Mouse (Mus musculus): ENCODE measurements around the gene Hist1h2bg. TPM values are rescaled to one million over a fixed set of nuclear protein-coding genes. Genes with fewer than 3 reads are reported as not detected.
A peak's percentile ranks its signal among the peaks of the same experiment; 100 is the strongest.
"Not testable (repeated sequence)": the region's sequence is repeated elsewhere in the genome, so short reads cannot be mapped to it uniquely, and the experiment has no call there.

Hist1h2bg gene
- total RNA-seq, 2 experiments from 2014 or later, result 624 to 645 TPM

DNA sequence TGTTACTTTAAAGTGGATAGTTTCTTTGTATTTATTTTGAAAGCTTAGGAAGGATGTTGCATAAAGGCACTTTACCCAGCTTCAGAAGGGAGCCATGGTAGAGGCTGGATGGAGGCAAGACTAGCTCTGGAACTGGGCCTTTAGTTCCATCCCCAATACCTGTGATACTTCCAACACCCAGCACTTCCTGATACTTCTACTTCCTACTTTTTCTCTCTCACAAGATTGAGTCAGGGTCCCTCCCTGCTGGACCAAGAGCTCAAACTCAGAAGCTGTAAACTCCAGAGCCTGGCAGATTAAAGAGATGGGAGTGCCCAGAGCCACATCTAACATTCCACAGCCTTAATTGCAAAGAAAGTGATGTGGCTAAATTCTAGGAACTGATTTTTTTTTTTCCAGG lies 13.1 kb downstream of the Hist1h2bg start:
- no peak for DNase-seq

DNA sequence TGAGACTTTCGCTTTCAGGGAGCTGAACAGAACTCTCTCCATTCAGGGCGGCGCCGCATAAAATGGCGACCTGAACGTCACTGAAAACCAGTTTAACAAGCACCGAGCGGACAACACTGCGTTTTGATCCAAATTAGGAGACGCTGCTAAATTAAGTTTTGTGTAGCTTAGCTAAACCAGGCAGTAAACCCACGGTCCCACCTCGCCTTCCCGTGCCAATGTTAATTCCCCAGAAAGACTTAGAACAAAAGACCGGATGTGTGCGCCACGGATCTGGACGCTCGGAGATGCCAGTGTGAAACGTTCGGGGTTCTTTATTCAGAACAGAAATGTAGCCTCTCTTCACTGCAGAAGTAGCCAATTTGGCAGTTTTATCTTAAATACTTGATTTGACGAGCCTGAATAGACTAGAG lies 13.8 kb downstream of the Hist1h2bg start:
- peak; percentile 76 for DNase-seq

DNA sequence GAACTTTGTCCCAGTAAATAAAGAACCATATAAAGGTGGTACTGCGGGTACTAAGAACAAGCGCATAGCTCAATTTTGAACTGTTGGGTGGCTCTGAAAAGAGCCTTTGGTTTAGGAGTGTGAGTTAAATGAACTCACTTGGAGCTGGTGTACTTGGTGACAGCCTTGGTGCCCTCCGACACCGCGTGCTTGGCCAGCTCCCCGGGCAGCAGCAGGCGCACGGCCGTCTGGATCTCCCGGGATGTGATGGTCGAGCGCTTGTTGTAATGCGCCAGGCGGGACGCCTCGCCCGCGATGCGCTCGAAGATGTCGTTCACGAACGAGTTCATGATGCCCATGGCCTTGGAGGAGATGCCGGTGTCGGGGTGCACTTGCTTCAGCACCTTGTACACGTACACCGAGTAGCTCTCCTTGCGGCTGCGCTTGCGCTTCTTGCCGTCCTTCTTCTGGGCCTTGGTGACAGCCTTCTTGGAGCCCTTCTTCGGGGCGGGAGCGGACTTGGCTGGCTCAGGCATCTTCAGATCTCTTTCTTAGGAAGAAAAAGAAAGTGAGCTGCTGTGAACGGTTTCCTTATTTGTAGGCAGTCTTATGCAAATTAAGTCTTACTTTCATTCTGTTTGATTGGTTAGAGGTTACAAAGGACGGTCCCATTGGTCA lies 14.4 kb downstream of the Hist1h2bg start:
- peak; percentile 66 for DNase-seq

DNA sequence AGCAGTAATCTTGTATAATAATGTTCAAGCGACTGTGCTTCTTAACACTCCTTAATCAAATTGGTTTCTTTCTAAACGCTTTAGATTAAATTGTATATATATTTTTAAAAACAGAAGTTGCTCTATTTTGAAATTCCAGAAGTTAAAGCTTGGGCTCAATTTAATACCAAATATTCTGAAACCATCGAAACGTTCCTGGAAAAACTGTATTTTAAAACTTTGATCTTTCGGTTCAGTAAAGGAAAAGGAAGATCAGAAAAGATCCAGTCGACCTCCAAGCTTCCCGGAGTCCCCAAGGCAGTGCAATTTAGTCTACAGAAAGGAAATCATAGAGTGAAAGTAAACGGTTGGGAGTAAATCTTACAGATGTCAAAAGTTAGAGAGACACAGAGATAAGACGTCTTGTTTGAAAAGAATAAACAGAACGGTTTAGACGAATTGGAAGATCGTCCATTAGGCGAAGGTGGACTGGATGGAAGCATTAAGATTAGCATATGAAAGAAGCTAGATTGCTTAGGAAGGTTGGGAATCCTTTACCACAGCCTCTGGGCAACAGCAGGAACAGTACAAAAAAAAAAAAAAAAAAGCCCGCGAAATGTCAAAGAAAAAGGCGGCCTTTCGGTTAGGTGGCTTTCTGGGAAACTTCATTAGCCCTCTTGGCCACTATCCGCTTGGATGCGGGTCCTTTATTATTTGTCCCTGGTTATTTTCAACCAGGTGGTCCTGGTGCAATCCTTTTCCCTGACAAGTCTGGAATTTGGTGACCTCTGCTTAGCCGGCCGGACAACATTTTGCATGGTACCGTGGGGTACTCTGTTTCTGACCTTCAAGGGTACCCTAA lies 15.1 kb downstream of the Hist1h2bg start:
- DNase-seq, result no peak

DNA sequence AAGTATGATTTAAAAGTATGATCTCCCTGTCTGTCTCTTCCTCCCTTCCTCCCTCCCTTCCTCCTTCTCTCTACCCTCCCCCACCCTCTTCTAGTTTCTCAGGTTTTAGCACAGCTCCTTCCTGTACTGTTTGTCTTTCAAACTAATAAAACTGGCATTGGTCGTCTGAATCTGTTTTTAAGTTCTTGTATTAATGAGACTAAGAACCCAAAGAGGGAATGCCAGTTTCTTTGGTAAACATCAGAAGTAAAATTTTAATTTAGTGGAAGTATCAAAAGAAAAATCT lies 15.7 kb downstream of the Hist1h2bg start:
- DNase-seq, result no peak

DNA sequence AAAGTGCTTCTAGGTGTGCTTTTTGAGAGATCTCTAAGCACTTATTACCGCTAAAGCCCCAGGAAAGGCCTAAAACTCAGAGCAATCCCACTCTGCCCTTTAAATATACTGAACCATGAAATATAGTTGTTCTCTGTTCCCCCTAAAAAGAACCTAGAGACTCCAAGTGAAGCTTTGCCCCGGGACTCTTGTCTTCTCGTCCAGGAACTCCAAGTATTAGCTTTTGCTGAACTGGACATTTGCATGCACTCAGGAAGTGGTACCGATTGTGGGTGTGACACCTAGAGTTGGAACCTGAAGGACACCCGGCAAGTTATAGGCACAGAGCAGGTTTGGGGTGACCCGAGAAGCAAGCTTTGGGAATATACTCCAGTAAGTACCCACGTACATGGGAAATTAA lies 20.0 kb downstream of the Hist1h2bg start:
- no peak for DNase-seq

DNA sequence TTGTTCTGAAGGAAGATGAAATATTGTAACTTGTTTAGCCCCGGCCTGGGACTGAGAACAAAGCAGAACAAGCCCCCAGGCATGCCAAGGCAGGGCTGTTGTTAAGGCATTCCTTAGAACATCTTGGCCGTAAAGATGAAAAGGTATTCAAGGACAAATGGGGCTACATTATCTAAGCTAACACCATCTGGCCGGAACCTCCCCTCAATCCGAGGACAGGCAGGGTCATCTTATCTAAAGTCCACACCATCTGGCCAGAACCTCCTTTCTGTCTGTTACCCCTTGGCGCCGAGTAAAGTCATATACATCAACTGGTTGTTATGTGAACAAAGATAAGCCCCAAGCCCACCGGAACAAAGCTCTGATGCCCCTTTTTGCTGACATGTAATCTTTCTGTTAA lies 20.7 kb downstream of the Hist1h2bg start:
- not testable (repeated sequence) for DNase-seq

DNA sequence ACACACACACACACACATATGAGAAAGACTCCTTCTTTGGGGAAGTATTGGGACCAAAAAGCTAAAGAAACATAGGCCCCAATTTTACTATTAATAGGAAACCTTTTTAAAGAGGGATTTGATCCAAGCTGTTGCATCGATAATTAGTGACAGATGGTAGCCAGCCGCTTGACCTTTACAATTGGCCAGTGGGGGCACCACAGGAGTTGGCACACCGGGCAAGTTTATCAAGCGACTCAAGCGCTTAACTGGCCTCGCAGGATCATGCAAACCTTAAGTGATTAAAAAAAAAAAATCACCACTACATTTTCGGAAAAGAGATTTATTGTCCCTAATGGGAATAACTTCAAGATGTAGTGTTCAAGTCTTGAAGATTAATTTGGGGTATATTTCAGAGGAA lies 21.4 kb downstream of the Hist1h2bg start:
- DNase-seq, result no peak

DNA sequence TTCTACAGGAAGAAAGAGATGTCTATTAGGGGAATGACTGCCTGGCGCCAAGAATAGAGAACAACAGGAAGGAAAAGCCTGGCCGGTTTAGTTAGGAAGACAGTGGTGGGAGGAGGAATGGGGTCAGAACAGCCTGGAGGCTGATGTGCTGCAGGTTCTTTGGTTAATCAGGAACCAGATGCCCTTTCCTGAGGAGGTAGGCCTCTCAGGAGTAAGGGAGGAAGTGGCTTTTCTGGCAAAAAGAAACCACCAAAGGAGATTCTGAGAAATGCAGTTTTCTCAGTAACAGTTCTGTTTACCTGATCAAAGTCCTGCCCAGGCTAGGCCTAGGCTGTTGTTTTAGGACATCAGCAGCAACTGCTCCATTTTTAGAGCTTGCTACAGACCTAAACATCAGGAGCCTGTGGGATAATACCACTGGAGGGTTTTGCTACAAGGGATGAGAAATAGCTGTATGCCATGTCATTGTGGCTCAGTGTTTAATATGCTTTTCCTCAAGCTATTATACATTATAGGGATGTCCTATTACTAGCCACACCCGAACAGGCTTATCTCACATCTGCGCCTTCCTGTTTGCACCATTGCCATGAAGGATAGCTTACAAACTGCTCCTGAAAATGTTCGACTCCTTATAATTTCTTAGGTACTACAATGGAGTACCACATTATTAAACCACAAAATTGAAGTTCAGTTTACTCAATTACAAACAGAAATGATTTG lies 22.0 kb downstream of the Hist1h2bg start:
- peak; percentile 6 for DNase-seq

DNA sequence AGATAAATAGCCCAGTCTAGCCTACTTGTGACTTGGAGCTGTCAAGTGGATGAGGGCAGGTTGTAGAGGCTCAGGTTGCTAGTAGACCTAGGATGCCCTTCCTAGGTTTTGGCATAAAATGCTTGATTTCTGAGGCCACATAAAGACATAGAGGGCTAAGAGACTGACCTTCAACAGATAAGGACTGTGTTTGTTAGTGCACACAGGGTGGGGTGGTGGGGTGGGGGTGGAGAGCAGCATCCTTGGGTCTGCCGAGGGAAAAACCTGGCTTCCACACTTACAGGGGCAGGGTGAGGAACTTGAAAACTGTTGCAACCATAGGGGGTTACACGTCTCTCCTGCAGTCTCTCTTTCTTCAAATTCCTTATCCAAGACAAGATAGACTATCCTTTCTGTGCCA lies 24.0 kb downstream of the Hist1h2bg start:
- DNase-seq, result no peak

DNA sequence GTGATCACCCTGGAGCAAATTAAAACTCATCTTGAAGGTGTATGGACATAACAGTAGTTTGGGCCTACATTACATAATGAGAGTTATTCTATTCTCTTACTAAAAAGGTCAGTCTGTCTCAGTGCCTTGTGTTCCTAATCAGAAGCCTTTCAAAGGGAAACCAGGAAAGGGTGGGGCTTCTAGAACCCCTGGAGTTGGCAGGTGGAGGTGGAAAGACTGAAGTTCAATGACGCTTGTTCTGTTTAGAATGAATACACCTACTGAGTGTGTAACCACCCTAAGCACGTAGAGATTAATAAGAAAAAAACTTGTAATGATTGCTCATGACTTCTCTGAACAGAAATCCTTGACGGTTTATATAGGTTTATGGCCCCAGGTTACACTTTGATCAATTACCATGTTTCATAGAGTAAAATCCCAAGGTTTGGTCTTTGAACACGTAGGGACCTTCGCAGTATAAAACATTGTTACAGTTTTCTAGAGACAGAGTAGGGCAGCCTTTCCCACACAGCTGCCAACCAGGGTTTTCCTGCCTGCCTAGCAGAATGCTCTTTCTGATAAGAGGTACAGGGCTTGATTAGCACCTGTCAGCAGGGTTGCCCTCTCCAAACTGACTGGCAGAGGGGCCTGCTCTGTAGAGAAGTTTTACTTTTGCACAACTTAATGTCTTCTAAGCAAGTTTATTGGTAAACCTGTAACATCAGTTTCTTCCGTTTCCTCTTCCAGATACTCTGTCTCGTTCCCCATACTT lies 24.6 kb downstream of the Hist1h2bg start:
- no peak for DNase-seq

DNA sequence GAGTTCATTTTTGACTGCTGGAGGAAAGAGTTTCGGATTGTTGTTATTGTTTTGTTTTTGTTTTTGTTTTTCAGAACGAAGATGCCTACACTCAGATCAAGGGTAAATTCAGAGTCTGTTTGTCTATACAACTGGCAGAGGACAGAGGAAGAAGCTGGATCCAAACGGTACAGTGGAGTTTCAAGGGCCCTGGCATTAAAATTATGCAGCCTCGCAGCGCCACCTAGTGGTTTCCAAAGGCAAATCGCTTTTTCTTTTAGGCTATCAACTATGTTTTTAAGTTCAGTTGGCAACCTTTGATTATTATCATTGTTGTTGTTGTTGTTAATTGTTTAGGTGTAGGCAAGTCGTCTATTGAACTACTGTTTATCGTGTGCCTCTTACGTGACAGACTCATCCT lies 26.8 kb downstream of the Hist1h2bg start:
- peak; percentile 87 for DNase-seq

DNA sequence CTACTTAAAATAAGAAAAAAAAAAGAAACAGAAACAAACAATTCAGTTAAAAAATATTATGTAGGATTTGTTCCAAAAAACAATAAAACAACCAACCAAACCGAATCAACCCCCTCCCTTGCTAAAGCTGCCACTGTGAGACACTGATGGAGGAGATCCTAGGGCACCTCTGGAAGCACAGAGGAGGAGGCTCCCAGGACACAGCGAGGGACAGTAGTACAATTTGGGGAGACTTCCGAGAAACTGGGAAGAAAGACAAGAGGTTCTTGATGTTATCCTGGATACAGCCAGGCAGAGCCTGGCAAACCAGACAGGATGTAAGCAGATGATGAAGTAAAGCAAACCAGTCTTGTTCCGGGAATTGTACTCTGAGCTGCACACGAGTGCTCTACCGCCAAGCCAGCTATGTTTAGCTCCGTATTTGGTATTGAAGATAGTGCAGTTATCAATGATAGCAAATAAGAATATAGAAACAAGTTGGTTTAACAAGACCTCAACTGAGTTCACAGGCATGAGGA lies 32.0 kb downstream of the Hist1h2bg start:
- no peak for DNase-seq

DNA sequence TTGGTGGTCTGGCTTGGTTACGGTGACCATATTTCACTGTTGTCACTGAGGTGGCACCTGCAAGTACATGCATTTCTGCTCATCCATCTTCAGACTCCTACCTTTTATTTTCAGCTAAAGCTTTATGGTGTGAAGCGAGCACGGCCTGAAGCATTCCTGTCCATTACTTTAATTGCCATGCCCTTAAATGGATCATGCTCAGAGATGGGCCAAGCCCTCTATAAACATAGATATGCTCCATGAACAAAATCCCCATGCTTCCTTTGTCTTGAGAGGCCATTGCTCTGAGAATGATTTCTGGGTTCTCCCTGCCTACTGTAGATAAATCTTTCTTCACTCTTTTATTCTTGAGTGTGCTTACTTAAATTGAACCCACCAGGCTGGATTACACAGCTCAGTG lies 33.3 kb downstream of the Hist1h2bg start:
- DNase-seq, result no peak

DNA sequence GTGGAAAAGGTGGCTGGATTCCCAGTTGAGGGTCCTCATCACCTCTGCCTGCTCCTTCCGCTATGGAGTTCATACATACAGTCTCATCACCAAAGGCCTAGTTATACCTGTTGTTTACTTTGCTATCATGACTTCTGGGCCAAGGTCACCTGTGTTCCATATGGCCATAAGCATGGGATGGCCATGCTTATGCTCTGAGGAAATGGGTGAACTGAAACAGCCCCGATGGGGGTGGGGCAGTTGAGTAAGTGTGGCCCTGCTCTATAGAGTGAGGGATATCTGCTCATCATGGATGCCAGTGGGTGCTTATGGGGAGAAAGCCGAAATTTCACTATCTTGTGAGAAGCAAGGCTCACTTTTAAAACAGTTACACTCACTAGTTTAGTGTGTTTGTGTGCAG lies 33.9 kb downstream of the Hist1h2bg start:
- no peak for DNase-seq

DNA sequence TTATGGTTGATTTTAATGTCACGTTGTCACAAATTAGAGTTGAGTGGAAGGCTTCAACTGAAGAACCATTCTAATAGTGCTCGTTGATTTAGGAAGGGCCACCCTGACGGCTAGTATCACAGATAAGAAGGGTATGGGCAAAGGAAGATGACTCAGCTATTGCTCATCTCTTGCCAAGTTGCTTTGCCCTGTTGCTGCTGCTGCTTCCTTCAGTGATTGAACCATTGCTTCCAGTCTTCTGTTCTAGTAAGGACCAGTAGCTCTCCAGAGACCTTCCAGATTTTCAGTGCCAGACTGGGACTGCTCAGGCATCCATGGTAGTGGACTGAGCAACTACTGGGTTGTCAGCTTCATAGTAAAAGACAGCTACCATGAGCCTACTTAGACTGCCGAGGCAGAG lies 38.0 kb downstream of the Hist1h2bg start:
- no peak for DNase-seq

DNA sequence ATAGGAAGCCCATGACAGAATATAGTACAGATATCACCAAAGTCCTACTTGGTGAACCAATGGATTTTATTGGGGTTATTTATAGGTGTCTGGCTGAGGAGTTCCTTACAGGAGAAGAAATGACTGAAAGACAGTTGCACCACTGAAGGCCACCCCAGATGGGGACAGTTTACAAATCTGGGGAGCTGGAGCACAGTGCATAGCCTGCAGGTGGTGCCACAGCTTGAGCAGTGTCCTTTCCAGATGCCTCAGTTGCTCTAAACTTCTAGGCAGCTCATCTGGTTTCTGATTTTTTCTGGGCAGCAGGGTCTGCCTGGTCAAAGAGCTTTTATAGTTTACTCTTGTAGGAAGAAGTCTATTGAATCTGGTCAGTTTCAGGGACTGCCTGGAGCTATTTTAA lies 38.6 kb downstream of the Hist1h2bg start:
- no peak for DNase-seq

DNA sequence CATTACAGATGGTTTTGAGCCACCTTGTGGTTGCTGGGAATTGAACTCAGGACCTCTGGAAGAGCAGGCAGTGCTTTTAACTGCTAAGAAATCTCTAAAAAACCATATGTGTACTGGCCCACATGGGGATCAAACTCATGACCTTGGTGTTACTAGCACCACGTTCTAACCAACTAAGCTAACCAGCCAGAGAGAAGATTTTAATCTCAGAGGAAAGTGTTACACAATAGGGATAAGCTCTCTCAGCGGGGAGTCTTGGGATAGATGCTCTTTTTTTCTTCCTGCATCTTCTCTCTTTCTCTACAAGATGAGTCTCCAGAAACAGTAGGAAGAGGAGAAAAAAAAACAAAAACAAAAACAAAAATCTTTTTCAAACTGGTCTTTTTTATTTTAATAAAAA lies 39.2 kb downstream of the Hist1h2bg start:
- DNase-seq, result no peak

DNA sequence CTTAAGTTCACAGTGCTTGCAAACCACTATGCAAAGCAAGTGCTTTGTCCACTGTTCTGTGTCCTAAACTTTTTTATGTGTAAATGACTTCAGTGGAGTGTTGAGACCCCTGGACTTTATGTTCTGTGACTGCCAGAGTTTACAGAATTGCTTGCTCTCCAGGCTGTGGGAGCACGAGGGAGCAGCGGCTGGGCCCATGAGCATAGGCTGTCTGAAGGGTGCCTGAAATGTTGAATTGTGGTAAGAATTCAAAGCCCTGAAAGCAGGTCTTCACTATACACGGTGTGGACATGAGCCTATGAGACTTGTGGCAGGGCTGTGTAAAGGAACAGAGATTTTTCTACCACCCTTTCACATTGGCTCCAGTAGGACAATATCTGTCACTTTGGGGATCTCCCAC lies 40.4 kb downstream of the Hist1h2bg start:
- DNase-seq, result no peak

DNA sequence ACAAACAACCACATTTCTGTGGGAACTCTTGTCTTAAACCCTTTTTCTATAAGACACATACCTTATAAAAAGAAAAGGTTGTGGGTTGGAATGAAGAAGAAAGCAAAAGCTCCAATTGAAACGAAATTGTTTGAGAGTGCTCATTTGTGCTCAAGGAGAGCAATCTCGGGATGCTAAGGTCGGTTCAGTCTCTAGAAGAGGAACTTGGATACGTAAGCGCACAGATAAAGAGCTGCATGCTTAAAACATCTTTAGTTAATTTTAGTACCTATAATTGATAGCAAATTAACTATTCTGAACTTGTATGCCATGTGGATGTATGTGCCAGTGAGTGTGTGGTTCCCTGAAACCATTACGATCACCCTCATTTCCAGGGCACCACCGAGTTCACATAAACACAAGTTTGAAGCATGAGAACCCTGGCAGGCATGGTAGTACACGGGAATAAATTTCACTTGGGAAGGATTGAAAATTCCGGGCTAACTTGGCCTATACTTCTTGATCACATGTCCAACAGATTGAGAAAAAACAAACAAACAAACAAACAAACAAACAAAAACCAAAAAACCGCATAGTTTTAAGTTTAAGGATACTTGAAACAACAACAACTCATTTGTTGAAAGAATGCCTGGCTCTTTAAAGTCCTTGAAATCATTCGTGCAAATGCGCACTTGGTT lies 49.0 kb downstream of the Hist1h2bg start:
- no peak for DNase-seq

DNA sequence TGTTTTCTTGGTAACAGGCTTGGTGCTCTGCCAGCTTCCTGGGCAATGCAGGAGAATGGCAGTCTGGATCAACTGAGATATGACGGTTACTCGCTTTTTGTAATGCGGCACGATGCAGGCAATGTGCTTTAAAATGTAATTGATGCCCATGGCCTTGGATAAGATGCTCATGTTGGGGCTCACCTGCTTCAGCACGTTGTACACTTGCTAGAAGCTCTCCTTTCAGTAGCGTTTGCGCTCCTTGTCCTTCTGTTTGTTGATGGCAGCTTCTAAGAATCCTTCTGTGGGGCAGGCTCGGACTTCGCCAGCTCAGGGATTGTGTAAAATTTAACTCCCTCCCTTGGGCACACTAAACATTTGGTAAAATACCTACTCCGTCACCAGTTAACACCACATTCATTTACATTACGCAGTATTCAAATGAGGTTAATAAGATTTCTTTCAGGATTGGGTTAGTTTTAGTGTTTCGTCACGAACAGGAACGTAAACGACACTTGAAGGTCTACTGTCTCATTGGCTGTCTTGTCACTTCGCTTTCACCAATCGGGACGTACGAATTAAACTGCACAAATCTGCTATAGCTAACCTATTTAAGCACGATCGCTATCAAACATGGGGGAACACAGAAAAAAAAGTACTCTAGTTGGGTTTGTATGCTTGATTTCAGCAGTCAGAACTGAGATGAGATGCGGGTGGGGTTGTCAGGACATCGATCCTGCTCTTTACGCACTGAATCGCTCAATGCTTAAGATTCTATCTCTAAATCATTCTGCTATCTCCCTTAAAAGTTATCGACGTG lies 49.7 kb downstream of the Hist1h2bg start, which contains the start of gene Hist1h2be:
Gene Hist1h2be (minus strand): TSS at position 392 of the 799 bp plus-strand sequence.
- DNase-seq, result peak; percentile 63

Measured in heart, postnatal 4 days (tissue).